Comparison of ENCODE assay signal across 8 mouse cellular contexts in the genomic region with DNA sequence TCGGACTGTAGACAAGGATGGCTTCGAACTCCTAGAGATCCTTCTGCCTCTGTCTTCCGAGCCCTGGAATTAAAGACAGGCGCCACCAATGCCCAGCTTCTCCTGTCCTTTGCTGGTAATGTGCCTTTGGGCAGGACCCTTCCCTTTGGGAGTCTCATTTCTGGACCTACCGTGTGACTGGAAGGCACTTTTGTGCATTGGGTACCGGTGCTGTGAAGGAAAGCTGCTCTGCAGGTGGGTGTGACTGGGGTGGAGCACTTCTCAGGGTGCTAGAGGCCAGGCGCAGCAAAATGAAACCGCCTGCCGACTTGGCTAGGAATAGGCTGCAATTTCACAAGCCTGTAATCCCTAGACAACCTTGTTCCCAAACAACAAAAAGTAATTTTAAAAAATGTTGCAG. TPM values are rescaled to one million over a fixed set of nuclear protein-coding genes. Genes with fewer than 3 reads are reported as not detected.
DNase-seq lines count a peak whose midpoint lies in the region; ATAC-seq and TF ChIP-seq lines count a peak whose summit lies in the region.

No protein-coding gene starts in this region.

- H3K9me3 ChIP-seq in G1E (replicated peaks): no peaks in the 10 kb centered on the region
- H3K9me3 ChIP-seq in embryonic facial prominence, embryonic 15.5 days (replicated peaks): no peaks in the 10 kb centered on the region
- no peaks in the 10 kb centered on the region for H3K9me3 ChIP-seq in heart, embryonic 15.5 days (replicated peaks)
- no peaks in the 10 kb centered on the region for H3K9me3 ChIP-seq in midbrain, embryonic 14.5 days (ENCODE audit: control insufficient read depth, low read length)

- no peak for TF ChIP-seq CTCF in G1E (IDR thresholded peaks at IDR 0.05; ENCODE audit: low read depth, low read length)

- H3K27me3 ChIP-seq in G1E (ENCODE audit: insufficient read depth, low read length): no peaks in the 10 kb centered on the region
- no peaks in the 10 kb centered on the region for H3K27me3 ChIP-seq in embryonic facial prominence, embryonic 15.5 days
- no peaks in the 10 kb centered on the region for H3K27me3 ChIP-seq in heart, embryonic 15.5 days
- H3K27me3 ChIP-seq in midbrain, embryonic 14.5 days (ENCODE audit: control insufficient read depth, insufficient read depth, low read length): no peaks in the 10 kb centered on the region

- peaks cover 33% of the 10 kb centered on the region for H3K36me3 ChIP-seq in G1E (replicated peaks)
- H3K36me3 ChIP-seq in embryonic facial prominence, embryonic 15.5 days: peaks cover 5% of the 10 kb centered on the region; the same call in 1 of the 2 replicates
- no peaks in the 10 kb centered on the region; the same call in 1 of the 2 replicates for H3K36me3 ChIP-seq in heart, embryonic 15.5 days
- H3K36me3 ChIP-seq in midbrain, embryonic 14.5 days (ENCODE audit: control insufficient read depth, insufficient read depth, low read length): no peaks in the 10 kb centered on the region

- ATAC-seq in CD4-positive, CD25-positive, alpha-beta regulatory T cell, adult 4 months: peak; percentile 11
- ATAC-seq in G1E (ENCODE audit: extremely low read depth, insufficient number of reproducible peaks, low FRiP score, poor library complexity, severe bottlenecking): no peak
- ATAC-seq in embryonic facial prominence, embryonic 15.5 days (ENCODE audit: insufficient number of reproducible peaks, low FRiP score, low TSS enrichment, low read depth): no peak
- no peak for ATAC-seq in heart, embryonic 15.5 days (replicated peaks; ENCODE audit: insufficient number of reproducible peaks, insufficient read depth, low FRiP score, low read depth)
- ATAC-seq in midbrain, embryonic 14.5 days (ENCODE audit: low FRiP score, low TSS enrichment): peak; percentile 10; the same call in 1 of the 2 replicates

- 3% methylated on average over 9 of the region's 9 CpGs for WGBS in embryonic facial prominence, embryonic 15.5 days
- WGBS in heart, embryonic 15.5 days: 2% methylated on average over 9 of the region's 9 CpGs
- 8% methylated on average over 9 of the region's 9 CpGs for WGBS in midbrain, embryonic 14.5 days

- H3K4me3 ChIP-seq in G1E (ENCODE audit: low read depth, low read length): peak overlapping the region; percentile 93
- H3K4me3 ChIP-seq in embryonic facial prominence, embryonic 15.5 days (replicated peaks): peak overlapping the region; percentile 67
- H3K4me3 ChIP-seq in heart, embryonic 15.5 days: peak overlapping the region; percentile 96
- peak overlapping the region; percentile 73 for H3K4me3 ChIP-seq in midbrain, embryonic 14.5 days (replicated peaks; ENCODE audit: low read depth, low read length)

- H3K4me2 ChIP-seq in embryonic facial prominence, embryonic 15.5 days (replicated peaks): peak overlapping the region; percentile 70
- H3K4me2 ChIP-seq in heart, embryonic 15.5 days: peak overlapping the region; percentile 91
- H3K4me2 ChIP-seq in midbrain, embryonic 14.5 days (ENCODE audit: low read length): peak overlapping the region; percentile 61

- DNase-seq in G1E (ENCODE audit: low spot score) (no peak), liver (peak; percentile 78)
- DNase-seq in midbrain, embryonic 14.5 days: no peak
- peak; percentile 55 to 64 for DNase-seq in thymus, postnatal 36 days
- DNase-seq in layer of hippocampus, postnatal 10 days (ENCODE audit: low spot score in 2 of 2): no peak

- peak overlapping the region; percentile 90 for H3K27ac ChIP-seq in embryonic facial prominence, embryonic 15.5 days (replicated peaks)
- peak overlapping the region; percentile 82 for H3K27ac ChIP-seq in heart, embryonic 15.5 days
- peak overlapping the region; percentile 73 for H3K27ac ChIP-seq in midbrain, embryonic 14.5 days (replicated peaks; ENCODE audit: low read depth, low read length)

- H3K9ac ChIP-seq in embryonic facial prominence, embryonic 15.5 days: no peak overlapping the region
- H3K9ac ChIP-seq in heart, embryonic 15.5 days: peak overlapping the region; percentile 56
- H3K9ac ChIP-seq in midbrain, embryonic 14.5 days (replicated peaks; ENCODE audit: low read length): peak overlapping the region; percentile 62; the same call in 1 of the 2 replicates

- H3K4me1 ChIP-seq in G1E (ENCODE audit: insufficient read depth, low read depth, low read length): peaks cover 42% of the 10 kb centered on the region
- peaks cover 16% of the 10 kb centered on the region for H3K4me1 ChIP-seq in embryonic facial prominence, embryonic 15.5 days
- peaks cover 17% of the 10 kb centered on the region for H3K4me1 ChIP-seq in heart, embryonic 15.5 days (replicated peaks)
- H3K4me1 ChIP-seq in midbrain, embryonic 14.5 days (ENCODE audit: control insufficient read depth, insufficient read depth, low read length): peaks cover 14% of the 10 kb centered on the region

RNA-seq across cellular contexts. Expression of a gene that starts 0.3 kb away (rescaled TPM):
- 1 to 10 TPM in 1 of 2 experiments, not detected in 1; 1.6 TPM for polyA plus RNA-seq in CD4-positive, CD25-positive, alpha-beta regulatory T cell, adult 4 months (2017; shearing (Covaris generic))
- total RNA-seq in G1E (2014; fragmentation: Nextera tagmentation) (2.8 and 2.9 TPM in 2 replicates), G1E (2017) (0.66 and 0.70 TPM in 2 replicates)
- 0.06 TPM in 1 of 2 replicates, not detected in the other for polyA plus RNA-seq in G1E (2012)
- 0.36 and 0.43 TPM in 2 replicates for polyA plus RNA-seq in embryonic facial prominence, embryonic 15.5 days (2015; fragmentation: Nextera tagmentation; extraction: Ambion mirVana)
- 0.74 and 1.0 TPM in 2 replicates for polyA plus RNA-seq in heart, embryonic 15.5 days (2015; fragmentation: Nextera tagmentation; extraction: Ambion mirVana)
- 0.65 and 0.83 TPM in 2 replicates for polyA plus RNA-seq in midbrain, embryonic 14.5 days (2014; fragmentation: Nextera tagmentation; extraction: Ambion mirVana)
- under 1 TPM in 1 of 2 experiments, not detected in 1; 0.73 TPM for total RNA-seq in layer of hippocampus, postnatal 10 days (2021)

RNA-seq across cellular contexts. Expression of a gene that starts 0.6 kb away (rescaled TPM):
- polyA plus RNA-seq in CD4-positive, CD25-positive, alpha-beta regulatory T cell, adult 4 months (2017; shearing (Covaris generic)): 10 to 100 TPM; 19.9 to 23.5 TPM
- total RNA-seq in G1E (2014; fragmentation: Nextera tagmentation) (25.4 and 30.8 TPM in 2 replicates), G1E (2017) (30.4 and 30.6 TPM in 2 replicates)
- 84.5 and 102 TPM in 2 replicates for polyA plus RNA-seq in G1E (2012)
- 67.8 and 69.4 TPM in 2 replicates for polyA plus RNA-seq in embryonic facial prominence, embryonic 15.5 days (2015; fragmentation: Nextera tagmentation; extraction: Ambion mirVana)
- polyA plus RNA-seq in heart, embryonic 15.5 days (2015; fragmentation: Nextera tagmentation; extraction: Ambion mirVana): 45.3 and 51.4 TPM in 2 replicates
- 31.4 and 35.4 TPM in 2 replicates for polyA plus RNA-seq in midbrain, embryonic 14.5 days (2014; fragmentation: Nextera tagmentation; extraction: Ambion mirVana)
- 10 to 100 TPM; 20.4 to 24.0 TPM for total RNA-seq in layer of hippocampus, postnatal 10 days (2021)

RNA-seq across cellular contexts. Expression of a gene that starts 22.3 kb away (rescaled TPM):
- polyA plus RNA-seq in CD4-positive, CD25-positive, alpha-beta regulatory T cell, adult 4 months (2017; shearing (Covaris generic)): 100 to 1,000 TPM; 123 to 141 TPM
- total RNA-seq in G1E (2014; fragmentation: Nextera tagmentation) (168 and 174 TPM in 2 replicates), G1E (2017) (373 and 386 TPM in 2 replicates)
- 174 and 196 TPM in 2 replicates for polyA plus RNA-seq in G1E (2012)
- 191 and 202 TPM in 2 replicates for polyA plus RNA-seq in embryonic facial prominence, embryonic 15.5 days (2015; fragmentation: Nextera tagmentation; extraction: Ambion mirVana)
- 99.3 and 113 TPM in 2 replicates for polyA plus RNA-seq in heart, embryonic 15.5 days (2015; fragmentation: Nextera tagmentation; extraction: Ambion mirVana)
- polyA plus RNA-seq in midbrain, embryonic 14.5 days (2014; fragmentation: Nextera tagmentation; extraction: Ambion mirVana): 112 and 134 TPM in 2 replicates
- total RNA-seq in layer of hippocampus, postnatal 10 days (2021): 10 to 100 TPM; 28.7 to 31.7 TPM

RNA-seq across cellular contexts. Expression of a gene that starts 27.9 kb away (rescaled TPM):
- 10 to 100 TPM; 18.2 to 32.2 TPM for polyA plus RNA-seq in CD4-positive, CD25-positive, alpha-beta regulatory T cell, adult 4 months (2017; shearing (Covaris generic))
- 112 and 119 TPM in 2 replicates for total RNA-seq in G1E (2014; fragmentation: Nextera tagmentation)
- total RNA-seq in G1E (2017): 150 and 155 TPM in 2 replicates
- 81.8 and 94.2 TPM in 2 replicates for polyA plus RNA-seq in G1E (2012)
- 141 and 146 TPM in 2 replicates for polyA plus RNA-seq in embryonic facial prominence, embryonic 15.5 days (2015; fragmentation: Nextera tagmentation; extraction: Ambion mirVana)
- 107 and 117 TPM in 2 replicates for polyA plus RNA-seq in heart, embryonic 15.5 days (2015; fragmentation: Nextera tagmentation; extraction: Ambion mirVana)
- polyA plus RNA-seq in midbrain, embryonic 14.5 days (2014; fragmentation: Nextera tagmentation; extraction: Ambion mirVana): 25.5 and 45.9 TPM in 2 replicates
- 10 to 100 TPM; 12.4 to 14.1 TPM for total RNA-seq in layer of hippocampus, postnatal 10 days (2021)

RNA-seq across cellular contexts. Expression of a gene that starts 28.2 kb away (rescaled TPM):
- 10 to 100 TPM; 33.7 to 42.9 TPM for polyA plus RNA-seq in CD4-positive, CD25-positive, alpha-beta regulatory T cell, adult 4 months (2017; shearing (Covaris generic))
- total RNA-seq in G1E (2014; fragmentation: Nextera tagmentation): 20.7 and 22.3 TPM in 2 replicates
- total RNA-seq in G1E (2017): 29.2 and 30.0 TPM in 2 replicates
- 12.9 and 13.7 TPM in 2 replicates for polyA plus RNA-seq in G1E (2012)
- 44.2 and 45.1 TPM in 2 replicates for polyA plus RNA-seq in embryonic facial prominence, embryonic 15.5 days (2015; fragmentation: Nextera tagmentation; extraction: Ambion mirVana)
- polyA plus RNA-seq in heart, embryonic 15.5 days (2015; fragmentation: Nextera tagmentation; extraction: Ambion mirVana): 29.5 and 37.6 TPM in 2 replicates
- 29.4 and 31.1 TPM in 2 replicates for polyA plus RNA-seq in midbrain, embryonic 14.5 days (2014; fragmentation: Nextera tagmentation; extraction: Ambion mirVana)
- total RNA-seq in layer of hippocampus, postnatal 10 days (2021): 10 to 100 TPM; 21.4 to 22.4 TPM

Comparison
In these comparisons a context has a peak if more than half of its experiments do, and no peak if none do; other contexts are left out.
1. ATAC-seq: peak in CD4-positive, CD25-positive, alpha-beta regulatory T cell, adult 4 months (single experiment) and midbrain, embryonic 14.5 days (single experiment); none in G1E (single experiment), embryonic facial prominence, embryonic 15.5 days (single experiment) and heart, embryonic 15.5 days (single experiment).
2. DNase-seq: peak in liver (single experiment) and thymus, postnatal 36 days (2 of 2); none in G1E (single experiment), midbrain, embryonic 14.5 days (single experiment) and layer of hippocampus, postnatal 10 days (0 of 2).
3. Peak in every context shown above with its lines, with median percentiles within 50 percentile points of each other: H3K4me3 ChIP-seq, H3K27ac ChIP-seq and H3K4me2 ChIP-seq.